Mouse (Mus musculus): Measurements from ENCODE around the gene Zkscan14. TPM values are rescaled to one million over a fixed set of nuclear protein-coding genes. Genes with fewer than 3 reads are reported as not detected.

Gene Zkscan14
- total RNA-seq, 2 experiments from 2014 or later: 7.5 to 8.1 TPM

Other genes starting within 250 kb of the Zkscan14 start
- gene Smurf1, start 236.0 kb downstream of the Zkscan14 start, total RNA-seq (2021): 10 to 100 TPM; 11.0 to 13.1 TPM
- not detected for gene Gm4871, start 169.1 kb downstream of the Zkscan14 start, total RNA-seq (2021)
- not detected for gene 1700018F24Rik, start 158.9 kb downstream of the Zkscan14 start, total RNA-seq (2021)
- gene Arpc1a, start 118.0 kb downstream of the Zkscan14 start, total RNA-seq (2021): 10 to 100 TPM; 32.9 to 38.3 TPM
- not detected for gene Kpna7, start 117.8 kb downstream of the Zkscan14 start, total RNA-seq (2021)
- gene Arpc1b, start 87.7 kb downstream of the Zkscan14 start, total RNA-seq (2021): 10 to 100 TPM; 58.6 to 66.5 TPM
- 10 to 100 TPM; 55.4 to 58.5 TPM for gene Pdap1, start 61.6 kb downstream of the Zkscan14 start, total RNA-seq (2021)
- gene Bud31, start 61.5 kb downstream of the Zkscan14 start, total RNA-seq (2021): 10 to 100 TPM; 59.0 to 59.8 TPM
- 1 to 10 TPM; 9.7 to 9.8 TPM for gene Ptcd1, start 34.8 kb downstream of the Zkscan14 start, total RNA-seq (2021)
- gene Cpsf4, start 34.7 kb downstream of the Zkscan14 start, total RNA-seq (2021): 1 to 10 TPM; 7.1 to 8.8 TPM
- gene Atp5j2, start 9.8 kb downstream of the Zkscan14 start, total RNA-seq (2021): 100 to 1,000 TPM; 553 to 667 TPM
- gene Zkscan5, start 2.7 kb upstream of the Zkscan14 start, total RNA-seq (2021): 1 to 10 TPM; 7.8 to 8.2 TPM
- 10 to 100 TPM; 11.1 to 13.4 TPM for gene Zfp655, start 29.8 kb upstream of the Zkscan14 start, total RNA-seq (2021)
- 1 to 10 TPM; 8.0 to 8.8 TPM for gene Zscan25, start 78.6 kb upstream of the Zkscan14 start, total RNA-seq (2021)
- gene Cyp3a57, start 143.4 kb upstream of the Zkscan14 start, total RNA-seq (2021): not detected

Measured in gastrocnemius, postnatal 14 days (tissue).